In genomic region chr15:31051496-31051895, GRCm38 (mm10) we compare ENCODE assay signal across 22 mouse cellular contexts.
"Had no signal": no experiment of that assay in that cellular context is flagged by ENCODE, and none has a peak within 500 bp of the region (broad histone marks: within the 10 kb centered on the region; RNA-seq: fewer than 3 reads in every experiment).

No protein-coding gene starts in this region.

- ATAC-seq: hindbrain, embryonic 16.5 days; hindbrain, postnatal 0 days; inflammation-experienced regulatory T-cells, adult 6 months; intestine, embryonic 15.5 days; intestine, embryonic 16.5 days; intestine, postnatal 0 days had no signal

- DNase-seq: heart, postnatal 10 days; heart, postnatal 14 days; heart, postnatal 36 days; heart, postnatal 4 days; kidney, adult 11 months; kidney, adult 18-20 months; kidney, adult 2 months; kidney, adult 8-10 months; kidney, adult 9 months; kidney, postnatal 10 days; kidney, postnatal 14 days; kidney, postnatal 25 days; kidney, postnatal 36 days; kidney, postnatal 4 days; layer of hippocampus, adult 9-11 months; layer of hippocampus, postnatal 36 days had no signal
